Mouse (Mus musculus) hindbrain, postnatal 0 days (tissue): ENCODE data around the gene Pgap2. TPM values are rescaled to one million over a fixed set of nuclear protein-coding genes. Genes with fewer than 3 reads are reported as not detected.
A peak's percentile ranks its signal among the peaks of the same experiment; 100 is the strongest.

Experiments
- ATAC-seq: fragments of 200-750 bp; cut with Nextera tagmentation; 2 replicates; pipeline ENCODE4 v1.8.0; 2017; ENCODE audit warnings: mild to moderate bottlenecking, moderate TSS enrichment, moderate library complexity
- DNase-seq: peaks from one replicate; pipeline ENCODE4 v3.0.0-alpha.2; 2015; ENCODE audit warnings: low spot score
- H3K27ac ChIP-seq: fragments of 300-500 bp; sonication (generic); 2 replicates; pipeline ENCODE4 v1.5.1; 2014; ENCODE audit warnings: mild to moderate bottlenecking
- H3K27me3 ChIP-seq: fragments of 300-500 bp; sonication (generic); 2 replicates; pipeline ENCODE4 v1.6.1; 2014; ENCODE audit warnings: low read length, mixed read lengths; ENCODE audit not compliant: insufficient read depth
- H3K36me3 ChIP-seq: fragments of 300-500 bp; sonication (generic); 2 replicates; pipeline ENCODE4 v1.6.1; 2014; ENCODE audit warnings: low read length, mixed read lengths; ENCODE audit not compliant: insufficient read depth
- H3K4me1 ChIP-seq: fragments of 300-500 bp; sonication (generic); 2 replicates; pipeline ENCODE4 v1.6.1; 2014; ENCODE audit warnings: antibody characterized with exemption, low read length, mixed read lengths; ENCODE audit not compliant: insufficient read depth
- H3K4me2 ChIP-seq: fragments of 300-500 bp; sonication (generic); 2 replicates; pipeline ENCODE4 v1.6.1; 2014; ENCODE audit warnings: low read depth, mild to moderate bottlenecking, low read length, moderate library complexity, mixed read lengths
- H3K4me3 ChIP-seq: fragments of 300-500 bp; sonication (generic); 2 replicates; pipeline ENCODE4 v1.5.1; 2014; ENCODE audit warnings: low read length
- H3K9ac ChIP-seq: fragments of 300-500 bp; sonication (generic); replicated peaks from 2 replicates; pipeline ENCODE4 v1.6.1; 2014; ENCODE audit warnings: mild to moderate bottlenecking, low read length, moderate library complexity, mixed read lengths
- H3K9me3 ChIP-seq: fragments of 300-500 bp; sonication (generic); 2 replicates; pipeline ENCODE4 v1.6.1; 2016; ENCODE audit warnings: low read length, mixed read lengths
- CTCF ChIP-seq: IDR thresholded peaks from 2 replicates; pipeline ENCODE4 v1.5.1; 2016; ENCODE audit warnings: antibody characterized with exemption, control low read depth, low read depth
- WGBS: fragments of 180-500 bp; shearing (Covaris S2); extraction: QIAGEN DNeasy Blood & Tissue Kit; methylation state at CpG from one replicate; pipeline ENCODE4 v1.1.7; 2014; 5-methylcytosine and 5-hydroxymethylcytosine counted together
- polyA plus RNA-seq: library from polyadenylated mRNA; unstranded; fragments of >200 nt; fragmentation: Nextera tagmentation; extraction: Ambion mirVana; gene quantifications from 2 replicates; pipeline ENCODE4 v1.2.1, GENCODE M21; 2015
- total RNA-seq: library from RNA; depleted of rRNA; stranded (reverse); fragments of >200 nt; gene quantifications from 2 replicates; pipeline ENCODE4 v1.2.3, GENCODE M21; 2014

Gene Pgap2
- total and polyA plus RNA-seq, 2 experiments from 2014 or later = 59.3 to 73.0 TPM

- 0 out of 2 replicates have a peak, but pooled peaks cover 5% of the 10 kb centered on the region for H3K4me1 ChIP-seq
- 66% methylated on average over 6 of the region's 6 CpGs for WGBS
- no peak overlapping the region for H3K4me3 ChIP-seq
- TF ChIP-seq CTCF = no peak
- H3K4me2 ChIP-seq = no peak overlapping the region
- no peaks in the 10 kb centered on the region for H3K9me3 ChIP-seq
- H3K9ac ChIP-seq = peak overlapping the region; percentile 17; the same call in 1 of the 2 replicates
- ATAC-seq (no peak), DNase-seq (no peak)
- no peaks in the 10 kb centered on the region for H3K36me3 ChIP-seq
- peak overlapping the region; percentile 48 for H3K27ac ChIP-seq
- H3K27me3 ChIP-seq = no peaks in the 10 kb centered on the region
Observed at GRCm38 (mm10) chr7:102246265-102246664, 36.3 kb downstream of the Pgap2 start.

- no peak overlapping the region for H3K27ac ChIP-seq
- H3K27me3 ChIP-seq = no peaks in the 10 kb centered on the region
- no peak for ATAC-seq
- DNase-seq = no peak
- no peak overlapping the region for H3K9ac ChIP-seq
- H3K4me3 ChIP-seq = no peak overlapping the region
- 0 out of 2 replicates have a peak, but pooled peaks cover 5% of the 10 kb centered on the region for H3K4me1 ChIP-seq
- WGBS = 54% methylated on average over 12 of the region's 12 CpGs
- no peak for TF ChIP-seq CTCF
- no peaks in the 10 kb centered on the region for H3K9me3 ChIP-seq
- H3K4me2 ChIP-seq = no peak overlapping the region
- H3K36me3 ChIP-seq = no peaks in the 10 kb centered on the region
Observed at GRCm38 (mm10) chr7:102246956-102247797, 37.2 kb downstream of the Pgap2 start.

- 0 out of 2 replicates have a peak, but pooled peaks cover 5% of the 10 kb centered on the region for H3K4me1 ChIP-seq
- no peak for TF ChIP-seq CTCF
- peak overlapping the region; percentile 76; the same call in 1 of the 2 replicates for H3K9ac ChIP-seq
- peak overlapping the region; percentile 94 for H3K4me2 ChIP-seq
- no peaks in the 10 kb centered on the region for H3K27me3 ChIP-seq
- 23% methylated on average over 16 of the region's 16 CpGs for WGBS
- H3K36me3 ChIP-seq = no peaks in the 10 kb centered on the region
- H3K9me3 ChIP-seq = no peaks in the 10 kb centered on the region
- peak overlapping the region; percentile 88; the same call in 1 of the 2 replicates for H3K27ac ChIP-seq
- DNase-seq (no peak), ATAC-seq (no peak)
- H3K4me3 ChIP-seq = peak overlapping the region; percentile 80
Observed at GRCm38 (mm10) chr7:102248691-102249404, 38.8 kb downstream of the Pgap2 start.

GRCm38 (mm10) chr7:102249531-102249895 is 39.5 kb downstream of the Pgap2 start:
- no peak for DNase-seq
- whole genome bisulfite sequencing = 2% methylated on average over 23 of the region's 23 CpGs

GRCm38 (mm10) chr7:102249896-102250630 is 40.1 kb downstream of the Pgap2 start:
- ATAC-seq = peak; percentile 76
- H3K4me2 ChIP-seq = peak overlapping the region; percentile 94
- H3K27ac ChIP-seq = peak overlapping the region; percentile 88
- peak overlapping the region; percentile 76 for H3K9ac ChIP-seq
- H3K4me1 ChIP-seq = 0 out of 2 replicates have a peak, but pooled peaks cover 5% of the 10 kb centered on the region
- H3K36me3 ChIP-seq = no peaks in the 10 kb centered on the region
- no peaks in the 10 kb centered on the region for H3K9me3 ChIP-seq
- no peaks in the 10 kb centered on the region for H3K27me3 ChIP-seq
- peak overlapping the region; percentile 80 for H3K4me3 ChIP-seq
- TF ChIP-seq CTCF = no peak
- DNase-seq = peak; percentile 75
- under 1% methylated on average over 31 of the region's 49 CpGs for WGBS

More at GRCm38 (mm10) chr7:102249531-102249895, 39.5 kb downstream of the Pgap2 start:
- Histone ChIP-seq H3K4me2 (peak overlapping the region; percentile 94), H3K27ac (peak overlapping the region; percentile 88), H3K36me3 (no peaks in the 10 kb centered on the region), H3K4me3 (peak overlapping the region; percentile 80), H3K27me3 (no peaks in the 10 kb centered on the region), H3K9me3 (no peaks in the 10 kb centered on the region), H3K9ac (peak overlapping the region; percentile 76), H3K4me1 (0 out of 2 replicates have a peak, but pooled peaks cover 5% of the 10 kb centered on the region)
- peak; percentile 44 for ATAC-seq
- TF ChIP-seq CTCF = no peak

- Histone ChIP-seq H3K4me3 (peak overlapping the region; percentile 80), H3K36me3 (no peaks in the 10 kb centered on the region), H3K27me3 (no peaks in the 10 kb centered on the region), H3K27ac (peak overlapping the region; percentile 88), H3K4me1 (0 out of 2 replicates have a peak, but pooled peaks cover 5% of the 10 kb centered on the region), H3K4me2 (peak overlapping the region; percentile 94), H3K9me3 (no peaks in the 10 kb centered on the region), H3K9ac (peak overlapping the region; percentile 76)
- ATAC-seq (peak; percentile 80), DNase-seq (peak; percentile 84)
- WGBS = under 1% methylated on average over 32 of the region's 33 CpGs
- TF ChIP-seq CTCF = peak; percentile 77
Observed at GRCm38 (mm10) chr7:102250631-102251214, 40.7 kb downstream of the Pgap2 start.
